Mouse (Mus musculus) heart, adult 11 months (tissue): Measurements from ENCODE around the gene Ltbp1.

Experiments
- DNase-seq: peaks from one replicate; pipeline ENCODE4 v3.0.0; 2022

Gene Ltbp1

DNA sequence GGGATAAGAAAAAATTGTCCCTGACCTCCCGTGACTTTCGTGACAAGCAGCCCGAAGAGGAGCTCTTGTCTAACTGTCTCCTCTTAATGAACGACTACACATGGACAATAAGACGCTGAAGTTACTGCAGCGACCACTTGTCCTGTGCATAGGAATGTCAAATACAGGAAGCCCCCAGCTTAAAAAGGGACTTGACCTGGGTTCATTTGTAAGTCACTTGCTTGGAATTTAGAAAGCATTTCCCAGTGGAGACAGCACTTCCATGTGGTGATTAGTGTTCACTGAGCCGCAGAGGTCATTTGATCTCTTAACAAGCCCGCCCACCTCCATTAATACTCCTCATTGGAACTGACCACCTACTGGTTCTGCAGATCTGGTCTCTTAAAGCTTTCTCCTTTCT is 61.9 kb downstream of the Ltbp1 start:
- DNase-seq = no peak

DNA sequence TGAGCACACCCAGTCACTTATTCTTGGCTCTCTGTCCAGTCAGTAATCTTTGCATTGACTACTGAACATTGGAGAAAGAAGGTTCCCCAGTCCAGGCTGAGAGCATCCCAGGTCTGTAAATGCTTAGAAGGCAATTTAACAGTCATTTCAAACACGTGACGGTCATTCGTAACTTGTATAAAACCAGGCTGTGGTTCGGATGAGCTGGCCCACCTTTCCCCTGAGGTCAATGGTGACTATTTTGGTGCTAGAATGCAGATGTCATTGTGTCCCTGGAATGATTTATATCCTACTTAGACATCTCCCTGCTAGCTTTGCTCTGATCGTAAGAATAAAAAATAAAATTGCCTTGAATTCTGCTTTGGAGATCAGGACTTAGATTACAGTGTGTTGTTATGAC is 63.9 kb downstream of the Ltbp1 start:
- DNase-seq = no peak

DNA sequence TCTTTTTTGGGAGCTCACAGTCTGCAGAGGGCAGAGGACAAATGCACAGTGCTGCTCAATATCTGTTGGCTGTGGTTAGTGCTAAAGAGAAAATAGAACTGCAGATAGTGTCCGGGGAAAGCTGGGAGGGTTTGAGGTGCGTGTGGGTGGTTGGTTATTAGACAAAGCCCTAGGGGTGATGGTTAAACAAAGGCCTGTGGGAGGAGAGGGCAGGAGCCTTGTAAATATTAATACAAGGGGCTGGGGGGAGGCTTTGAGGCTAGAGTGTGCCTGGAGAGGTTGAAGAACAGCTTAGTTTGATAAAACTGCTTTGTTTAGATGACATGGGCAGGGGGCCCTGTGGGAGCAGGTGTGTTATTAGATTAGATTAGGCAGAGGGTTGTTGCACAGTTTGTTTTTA is 65.8 kb downstream of the Ltbp1 start:
- DNase-seq = peak; percentile 95

DNA sequence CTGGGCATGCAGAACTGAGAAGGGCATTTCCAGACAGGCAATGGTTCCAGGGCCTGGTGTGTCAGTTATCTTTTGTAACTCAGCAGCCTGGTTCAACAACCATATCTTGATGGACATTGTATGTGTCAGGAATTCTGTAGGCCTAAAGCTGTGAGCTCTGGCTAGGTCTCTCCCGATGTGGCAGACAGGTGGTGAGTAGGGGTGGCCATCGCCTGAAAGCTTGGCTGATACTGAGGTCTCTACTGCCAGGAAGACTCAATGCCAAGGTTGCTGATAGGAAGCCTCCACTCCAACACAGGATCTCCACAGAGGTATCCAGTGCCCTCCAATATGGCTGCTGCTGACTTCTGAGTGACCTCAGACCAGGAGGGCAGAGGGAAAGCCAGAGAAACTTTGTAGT is 66.4 kb downstream of the Ltbp1 start:
- peak; percentile 97 for DNase-seq

DNA sequence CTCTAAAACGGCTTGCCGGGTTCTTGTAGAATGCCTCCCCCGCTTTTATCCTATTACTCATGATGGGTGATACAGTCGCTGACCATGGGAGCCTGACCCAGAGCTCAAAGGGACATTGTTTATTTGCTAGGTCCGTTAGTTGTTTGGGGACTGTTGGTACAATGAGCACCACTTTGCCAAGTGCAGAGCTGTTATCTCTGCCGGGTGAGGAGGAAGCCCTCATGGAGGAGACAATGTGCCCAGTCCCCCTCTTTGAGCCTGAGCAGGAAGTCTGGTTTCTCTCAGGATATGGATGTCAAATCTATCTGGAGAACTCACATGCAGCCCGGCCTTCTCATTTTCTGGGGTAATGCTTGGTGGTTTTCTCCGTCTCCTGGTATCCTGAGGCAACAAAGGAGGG is 68.5 kb downstream of the Ltbp1 start:
- DNase-seq = peak; percentile 97

DNA sequence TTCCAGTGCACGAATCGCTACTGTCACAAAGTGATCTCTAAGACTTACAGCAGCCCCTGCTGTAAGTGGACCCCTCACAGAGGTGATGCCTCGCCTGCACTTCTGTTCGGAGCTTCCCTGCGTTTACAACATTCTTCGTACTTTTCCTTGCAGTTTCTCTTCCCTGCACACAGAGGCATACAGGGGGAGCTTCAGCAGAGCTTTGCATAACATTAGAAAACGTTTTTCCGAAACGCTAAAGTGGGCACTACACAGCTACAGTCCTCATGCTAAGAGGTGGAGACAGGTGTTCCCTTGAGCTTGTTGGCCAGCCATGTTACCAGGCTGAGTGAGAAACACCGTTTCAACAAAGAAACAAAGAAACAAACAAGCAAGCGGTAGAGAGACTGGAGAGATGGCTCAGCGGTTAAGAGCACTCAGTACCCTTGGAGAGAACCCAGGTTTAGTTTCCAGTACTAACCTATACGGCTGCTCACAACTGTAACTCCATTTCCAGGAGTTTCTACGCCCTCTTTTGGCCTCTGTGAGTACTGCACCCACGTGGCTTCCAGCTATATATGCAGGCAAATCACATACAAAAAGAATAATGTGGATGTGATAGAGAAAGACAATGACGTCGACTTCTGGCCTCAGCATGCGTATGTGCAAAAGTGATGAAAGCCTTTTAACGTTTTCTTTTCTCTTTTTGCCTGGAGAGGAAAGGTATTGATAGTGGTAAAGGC is 69.8 kb downstream of the Ltbp1 start:
- DNase-seq = peak; percentile 87

DNA sequence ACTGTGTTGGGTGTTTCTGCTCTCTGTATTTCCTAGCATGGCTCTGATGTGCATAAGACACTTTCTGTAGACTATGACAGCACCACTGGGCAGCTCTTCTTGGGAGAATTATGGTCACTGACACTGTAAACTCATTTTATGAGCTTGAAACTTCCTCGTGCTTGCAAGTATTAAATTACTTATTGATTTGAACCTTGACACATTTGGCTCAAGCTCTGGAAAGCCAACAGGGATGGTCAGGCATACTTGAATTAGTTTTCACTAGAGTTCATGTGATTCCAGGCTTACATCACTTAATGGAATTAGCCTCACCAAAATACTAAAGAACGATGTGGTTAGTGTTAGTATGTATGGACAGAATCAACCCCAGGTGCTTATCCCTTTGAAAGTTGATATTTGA is 76.0 kb downstream of the Ltbp1 start:
- peak; percentile 30 for DNase-seq

DNA sequence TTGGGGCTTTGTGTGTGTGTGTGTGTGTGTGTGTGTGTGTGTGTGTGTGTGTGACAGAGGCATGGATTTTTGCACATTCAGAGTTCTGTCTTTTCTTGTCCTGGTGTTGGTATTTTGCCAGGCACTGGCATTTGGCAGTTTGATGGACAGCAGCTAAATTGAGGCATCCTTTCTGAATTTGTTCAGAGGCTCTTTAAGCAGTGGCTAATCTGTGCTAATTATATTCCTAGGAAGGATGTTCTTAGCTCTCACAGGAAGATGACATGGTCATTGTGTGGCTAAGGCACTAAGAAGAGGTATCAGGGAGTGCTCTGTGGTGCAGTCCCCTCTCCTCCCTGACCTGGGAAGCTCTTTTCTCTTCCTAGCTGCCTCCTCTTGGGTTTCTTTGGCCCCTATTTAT is 77.1 kb downstream of the Ltbp1 start:
- DNase-seq = peak; percentile 45

DNA sequence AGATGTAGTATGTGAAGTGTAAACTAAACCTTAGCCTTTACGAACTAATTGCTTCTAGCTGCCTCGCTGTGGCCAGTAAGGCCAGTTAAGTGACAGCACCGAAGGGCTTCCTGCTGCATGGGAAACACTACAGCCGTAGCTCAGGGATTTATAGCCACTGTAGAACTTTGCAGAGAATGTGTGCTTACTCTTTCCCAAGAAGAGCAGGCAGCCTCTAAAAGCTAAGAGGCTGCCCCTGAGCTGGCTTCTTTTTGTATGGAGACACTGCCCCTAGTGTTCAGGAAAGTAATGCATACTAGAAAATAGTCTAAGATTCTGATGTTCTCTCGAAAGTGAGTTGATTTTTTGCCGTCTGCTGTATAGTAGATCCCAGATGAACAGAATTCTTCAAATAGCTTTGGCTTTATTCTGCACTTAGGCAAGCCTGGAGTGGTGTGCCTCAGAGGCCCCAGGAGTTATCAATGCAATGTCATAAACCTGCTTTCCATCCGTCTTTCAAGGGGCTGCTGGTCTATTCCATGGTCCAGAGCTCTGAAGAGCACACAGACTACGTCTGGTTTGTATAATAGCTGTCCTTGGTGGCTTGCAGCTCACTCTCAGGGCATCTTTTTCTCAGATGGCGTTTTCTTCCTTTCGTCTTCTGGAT is 82.1 kb downstream of the Ltbp1 start:
- peak; percentile 87 for DNase-seq

DNA sequence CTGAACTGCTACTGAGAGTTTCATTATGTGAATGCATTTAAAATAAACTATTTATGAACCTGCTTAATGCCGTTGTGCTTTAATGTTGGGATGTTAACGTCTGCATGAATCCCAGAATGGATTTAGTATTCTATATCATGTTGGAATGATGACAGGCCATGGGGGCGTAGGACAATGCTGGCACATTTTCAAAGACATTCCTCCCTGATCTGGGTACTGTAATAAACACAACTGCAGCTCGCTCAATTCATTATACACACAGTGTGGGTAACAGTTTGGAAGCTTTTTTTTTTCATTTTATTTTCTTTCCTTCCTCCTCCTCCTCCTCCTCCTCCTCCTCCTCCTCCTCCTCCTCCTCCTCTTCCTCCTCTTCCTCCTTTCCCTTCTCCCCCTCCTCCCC is 82.9 kb downstream of the Ltbp1 start:
- peak; percentile 17 for DNase-seq

DNA sequence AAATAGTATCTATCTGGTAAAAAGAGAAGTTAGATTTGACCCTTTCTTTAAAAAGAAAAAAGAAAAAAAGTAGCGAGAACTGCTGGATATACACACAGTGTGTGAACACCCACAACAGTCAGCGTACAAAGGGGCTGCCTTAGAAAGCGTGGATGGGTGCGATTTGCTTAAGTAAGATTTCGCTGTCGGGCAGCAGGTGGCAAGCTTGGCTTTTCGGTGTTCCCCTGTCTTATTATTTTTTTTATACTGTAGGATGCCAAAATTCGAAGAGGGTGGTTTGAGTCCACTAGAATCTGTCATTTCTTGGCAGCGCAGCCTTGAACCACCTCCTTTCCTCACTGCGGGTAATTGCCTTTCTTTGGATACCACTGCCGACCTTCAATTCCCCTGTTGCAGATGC is 83.4 kb downstream of the Ltbp1 start:
- peak; percentile 94 for DNase-seq

DNA sequence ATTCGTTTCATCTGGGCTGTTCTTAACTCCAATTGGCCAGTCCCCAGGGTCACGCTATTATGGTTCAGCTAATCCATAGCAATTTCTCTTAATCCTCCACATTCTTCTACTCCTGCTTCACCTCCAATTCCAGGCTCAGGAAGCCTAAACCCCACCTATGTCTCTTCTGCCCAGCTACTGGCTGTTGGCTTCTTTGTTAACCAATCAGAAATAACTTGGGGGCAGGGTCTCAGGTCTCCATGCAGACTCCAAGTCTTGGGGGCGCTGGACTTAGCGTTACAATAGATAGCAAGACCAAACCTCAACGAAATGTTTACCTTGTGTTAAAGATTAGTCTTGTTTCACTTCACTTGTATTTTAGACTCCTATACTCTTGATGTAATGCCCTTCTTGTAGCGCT is 85.2 kb downstream of the Ltbp1 start:
- peak; percentile 76 for DNase-seq

DNA sequence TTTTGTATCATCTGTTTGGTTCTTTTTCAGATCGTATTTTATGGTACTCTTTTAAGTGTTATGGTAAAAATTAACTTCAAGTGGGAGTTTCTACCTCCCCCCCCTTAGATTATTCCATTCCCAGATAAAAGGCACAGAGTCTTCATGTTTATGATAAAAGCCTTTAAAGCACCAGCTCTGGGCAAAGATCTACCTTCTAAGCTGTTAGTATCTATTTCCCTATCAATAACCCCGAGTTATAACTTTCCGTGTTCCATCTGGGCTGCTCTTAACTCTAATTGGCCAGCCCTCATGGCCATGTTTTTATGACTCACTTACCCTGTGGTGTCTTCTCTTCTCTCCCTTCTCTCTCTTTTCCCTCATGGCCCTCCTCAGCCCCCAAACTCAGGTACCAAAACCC is 88.2 kb downstream of the Ltbp1 start:
- DNase-seq = no peak

DNA sequence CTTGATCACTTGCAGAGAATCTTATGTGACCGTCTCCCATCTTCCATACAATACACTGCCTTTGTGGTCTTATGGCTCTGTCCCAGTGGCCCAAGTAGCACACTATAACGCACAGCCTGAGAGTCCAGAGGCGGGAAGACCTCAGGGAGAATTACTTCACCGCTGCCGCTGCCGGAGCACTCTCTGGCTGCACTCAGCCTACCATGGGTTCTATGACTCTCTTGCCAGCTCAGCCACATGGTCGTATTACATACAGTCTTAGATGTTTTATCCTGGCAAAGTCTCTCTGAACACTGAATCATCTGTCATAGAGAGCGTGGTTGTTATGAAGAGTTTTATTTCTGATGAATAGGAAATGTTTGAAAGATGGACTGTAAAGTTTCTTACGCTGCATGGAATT is 89.2 kb downstream of the Ltbp1 start:
- peak; percentile 94 for DNase-seq

DNA sequence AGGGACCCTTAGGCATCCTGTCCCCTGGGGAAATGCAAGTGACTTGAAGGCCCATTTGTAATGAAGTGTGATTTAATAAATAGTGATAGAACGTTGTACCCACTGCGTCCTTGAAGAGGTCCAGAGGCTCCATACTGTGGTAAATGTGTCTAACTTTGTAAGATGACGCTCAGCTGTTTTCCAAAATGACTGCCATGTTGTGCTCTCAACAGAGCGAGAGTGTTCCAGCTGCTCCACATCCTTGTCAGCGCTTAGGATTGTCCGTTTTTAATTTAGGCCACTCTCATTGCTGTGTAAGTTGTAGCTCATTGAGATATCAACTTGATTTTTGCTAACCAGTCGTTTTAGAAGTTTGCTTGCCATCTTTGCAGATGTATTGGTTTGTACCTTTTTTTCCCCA is 91.4 kb downstream of the Ltbp1 start:
- no peak for DNase-seq

DNA sequence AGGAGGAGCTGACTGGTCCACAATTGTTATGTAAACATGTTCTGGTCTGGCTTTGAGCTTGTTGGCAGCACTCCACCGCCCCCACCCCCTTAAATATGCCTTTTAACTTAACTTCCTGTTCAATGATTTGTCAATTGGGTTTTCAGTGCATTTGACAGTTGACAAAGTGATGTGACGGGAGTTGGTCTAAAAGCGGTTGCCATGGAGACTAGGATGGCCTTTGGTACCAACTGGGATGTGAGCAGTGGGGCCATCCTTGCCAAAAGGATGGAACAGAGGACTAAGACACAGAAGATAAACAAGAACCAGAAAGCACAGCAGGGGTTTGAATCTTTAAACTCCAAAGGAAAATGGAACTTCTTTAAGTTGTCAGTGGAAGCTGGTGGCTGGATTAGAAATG is 92.0 kb downstream of the Ltbp1 start:
- DNase-seq = no peak

DNA sequence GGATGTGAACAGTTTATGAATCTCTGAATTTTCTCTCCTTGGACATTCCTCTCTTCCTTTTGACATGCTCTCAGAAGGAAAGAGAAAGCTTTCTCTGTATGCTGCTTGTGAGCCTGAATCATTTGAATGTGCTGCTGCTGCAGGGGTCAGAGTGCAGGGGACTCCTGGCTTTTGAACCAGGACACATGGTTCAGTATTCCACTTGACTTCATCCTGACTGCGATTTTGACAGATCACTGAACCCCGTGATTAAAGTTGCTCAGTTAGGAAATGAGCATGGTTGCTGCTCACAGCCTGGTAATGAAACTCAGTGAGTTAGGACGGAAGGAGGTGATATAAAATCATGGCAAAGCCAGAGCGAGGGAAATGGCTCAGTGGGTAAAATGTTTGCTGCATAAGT is 95.8 kb downstream of the Ltbp1 start:
- no peak for DNase-seq

DNA sequence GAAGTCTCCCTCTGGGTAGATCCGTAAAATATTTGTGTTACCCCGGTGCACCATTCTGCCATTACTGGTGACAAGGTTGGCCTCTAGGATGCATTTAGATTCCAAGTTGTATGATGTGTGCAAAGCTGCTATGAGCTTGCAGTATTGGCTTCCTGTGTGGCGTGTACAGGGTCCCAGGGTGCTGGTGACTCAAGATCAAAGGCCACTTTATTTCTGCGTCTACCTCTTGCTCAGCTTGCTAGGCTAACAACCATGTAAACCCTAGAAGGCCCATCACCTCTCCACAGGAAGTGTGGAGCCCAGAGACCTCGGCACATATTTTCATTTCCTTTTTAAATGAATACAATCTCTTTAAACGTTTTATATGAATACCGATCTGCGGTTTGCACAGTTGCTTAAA is 96.6 kb downstream of the Ltbp1 start:
- DNase-seq = no peak

DNA sequence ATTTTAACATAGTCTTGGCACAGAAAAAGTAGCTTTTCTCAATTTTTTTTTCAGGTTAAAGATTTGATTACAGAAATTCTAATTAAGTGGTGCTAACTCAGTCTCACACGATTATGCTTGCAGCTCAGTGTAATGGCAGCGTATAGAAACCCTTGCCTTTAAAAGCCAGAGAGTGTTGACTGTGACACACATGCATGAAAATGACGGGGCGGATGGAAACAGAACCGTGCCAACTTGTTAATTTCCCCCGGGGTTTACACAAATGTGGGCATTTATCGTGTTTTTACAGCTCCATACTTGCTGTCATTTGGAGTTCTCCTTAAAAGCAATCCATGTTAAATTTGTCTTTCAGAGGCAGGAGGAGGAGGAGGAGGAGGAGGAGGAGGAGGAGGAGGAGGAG is 102.0 kb downstream of the Ltbp1 start:
- DNase-seq = no peak

DNA sequence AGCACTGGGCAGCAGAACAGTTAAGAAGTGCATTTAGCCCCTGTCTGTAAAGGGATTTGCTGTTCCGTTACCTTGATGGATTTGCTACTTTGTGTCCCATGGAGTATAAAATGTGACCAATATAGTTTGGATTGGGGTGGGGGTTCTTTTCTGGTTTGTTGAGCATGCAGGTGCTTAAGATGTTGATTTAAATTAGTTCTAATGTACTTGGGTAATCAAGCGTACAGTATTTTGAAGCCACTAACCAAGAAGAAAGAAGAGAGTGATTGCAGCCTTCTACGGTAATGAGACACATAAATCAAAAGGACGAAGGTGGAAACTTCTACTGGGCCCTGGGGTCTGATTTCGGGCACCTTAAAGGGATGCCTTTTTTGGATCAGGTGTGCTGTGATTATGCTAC is 102.5 kb downstream of the Ltbp1 start:
- no peak for DNase-seq

DNA sequence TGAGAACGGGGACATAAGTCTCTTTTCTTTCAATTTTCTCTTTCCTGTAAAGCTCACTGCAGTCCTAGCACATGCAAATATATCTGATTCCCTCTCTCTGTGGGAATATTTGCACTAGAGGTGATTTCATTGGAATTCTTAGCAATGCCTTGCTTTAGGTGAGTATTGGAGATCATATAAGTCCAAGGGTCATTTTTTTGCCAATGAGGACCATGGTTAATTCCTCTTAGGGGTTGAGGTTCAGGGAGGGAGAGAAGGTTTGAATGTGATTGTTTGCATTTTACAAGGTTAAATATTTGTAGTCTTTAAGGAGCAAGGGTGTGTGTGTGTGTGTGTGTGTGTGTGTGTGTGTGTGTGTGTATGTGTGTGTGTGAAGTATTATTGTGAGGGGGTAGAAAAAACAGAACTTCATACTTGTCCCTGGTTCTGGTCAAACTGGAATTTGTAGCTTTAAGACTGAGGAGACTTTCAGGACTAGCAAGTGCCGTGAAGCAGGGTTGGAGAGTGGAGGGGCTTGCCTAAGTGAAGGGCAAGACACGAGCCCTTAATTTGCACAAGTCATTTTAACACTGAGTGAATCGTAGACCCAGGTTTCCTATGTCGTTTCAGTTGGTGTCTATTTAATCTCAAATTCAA is 103.8 kb downstream of the Ltbp1 start:
- no peak for DNase-seq

DNA sequence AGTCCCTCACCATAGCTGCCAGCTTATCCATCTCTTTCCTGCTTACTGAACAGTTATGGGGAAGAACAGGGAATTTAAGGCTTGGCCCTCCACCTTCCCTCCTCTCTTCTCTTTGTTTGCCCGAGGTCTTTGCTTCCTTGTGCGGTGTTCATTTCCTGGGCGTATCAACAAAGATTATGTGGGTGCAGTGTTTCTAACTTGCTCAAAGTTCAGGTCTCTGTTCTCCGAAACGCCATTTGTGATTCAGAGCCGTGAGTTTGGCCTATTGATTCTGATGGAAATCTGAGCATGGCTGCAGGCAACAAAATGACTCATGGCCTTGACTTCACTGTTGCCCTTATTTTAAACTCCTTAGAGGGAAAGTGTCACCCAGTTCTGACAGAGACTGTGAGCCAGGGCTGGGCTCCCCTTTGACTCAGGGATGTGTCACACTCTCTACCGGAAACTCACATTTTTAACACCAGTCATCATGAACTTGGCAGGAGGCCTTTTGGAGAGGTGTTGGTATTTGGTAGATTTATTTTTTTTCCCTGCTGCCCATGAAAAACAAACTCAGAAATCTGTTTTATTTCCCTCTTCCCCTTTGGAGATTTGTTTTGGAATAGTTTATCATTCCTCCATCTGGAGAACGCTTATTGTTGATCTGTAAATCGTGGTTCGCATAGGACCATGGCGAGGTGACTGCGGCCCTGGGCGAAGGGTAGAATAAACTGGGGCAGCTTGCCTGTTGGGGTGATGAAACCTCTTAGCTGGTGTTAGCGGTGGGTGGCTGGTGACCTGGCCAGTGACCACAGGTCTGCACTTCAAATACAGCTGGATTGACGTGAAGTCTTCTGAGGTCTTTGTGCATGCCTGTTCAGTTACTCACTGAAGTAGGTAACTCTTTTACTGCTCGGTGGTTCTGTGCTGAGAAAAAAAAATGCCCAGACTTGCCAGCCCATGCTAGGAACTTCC is 105.2 kb downstream of the Ltbp1 start:
- DNase-seq = peak; percentile 95

DNA sequence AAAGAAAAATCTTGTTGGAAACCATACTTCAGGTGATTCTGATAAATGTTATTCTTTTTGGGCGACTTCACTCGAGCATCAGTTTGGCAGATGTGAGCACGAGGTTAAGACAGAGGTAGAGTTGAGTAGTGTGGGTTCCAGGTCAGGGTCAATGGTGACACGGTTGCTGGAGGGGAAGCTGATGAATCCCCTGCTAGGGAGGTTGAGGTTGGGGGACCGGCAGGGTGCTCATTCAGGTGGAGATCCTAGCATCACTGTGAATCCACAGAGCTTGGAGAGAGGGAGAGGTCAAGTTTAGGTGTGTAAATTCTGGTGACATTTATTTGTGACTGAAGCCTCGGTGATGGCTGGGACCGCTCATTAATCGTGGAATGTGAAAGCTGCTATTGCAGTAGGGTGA is 110.2 kb downstream of the Ltbp1 start:
- DNase-seq = peak; percentile 77
